Mouse (Mus musculus) hindbrain, embryonic 10.5 days (tissue): ENCODE results near the gene Mtrr. TPM values are rescaled to one million over a fixed set of nuclear protein-coding genes. Genes with fewer than 3 reads are reported as not detected.
A peak's percentile ranks its signal among the peaks of the same experiment; 100 is the strongest.

Experiments used
- DNase-seq: peaks from one replicate; pipeline ENCODE4 v3.0.0-alpha.2; 2017; ENCODE audit warnings: low spot score
- H3K27ac ChIP-seq: fragments of 300-500 bp; sonication (generic); 2 replicates; pipeline ENCODE4 v1.5.1; 2016; ENCODE audit warnings: mild to moderate bottlenecking, moderate library complexity
- H3K27me3 ChIP-seq: fragments of 300-500 bp; sonication (generic); 2 replicates; pipeline ENCODE4 v1.6.1; 2016; ENCODE audit warnings: mild to moderate bottlenecking; ENCODE audit not compliant: poor library complexity, insufficient read depth, severe bottlenecking
- H3K36me3 ChIP-seq: fragments of 300-500 bp; sonication (generic); 2 replicates; pipeline ENCODE4 v1.6.1; 2016; ENCODE audit warnings: mild to moderate bottlenecking, moderate library complexity
- H3K4me1 ChIP-seq: fragments of 300-500 bp; sonication (generic); replicated peaks from 2 replicates; pipeline ENCODE4 v1.6.1; 2016; ENCODE audit warnings: mild to moderate bottlenecking
- H3K4me3 ChIP-seq: fragments of 300-500 bp; sonication (generic); 2 replicates; pipeline ENCODE4 v1.5.1; 2016; ENCODE audit warnings: mild to moderate bottlenecking, moderate library complexity
- H3K9me3 ChIP-seq: fragments of 300-500 bp; sonication (generic); 2 replicates; pipeline ENCODE4 v1.6.1; 2016; ENCODE audit warnings: mild to moderate bottlenecking, moderate library complexity
- WGBS: fragments of 180-500 bp; shearing (Covaris S2); methylation state at CpG from one replicate; pipeline ENCODE4 v1.1.7; 2016; 5-methylcytosine and 5-hydroxymethylcytosine counted together
- polyA plus RNA-seq: library from polyadenylated mRNA; unstranded; fragments of >200 nt; fragmentation: Nextera tagmentation; extraction: Ambion mirVana; gene quantifications from 2 replicates; pipeline ENCODE4 v1.2.1, GENCODE M21; 2016

Mtrr gene
- polyA plus RNA-seq, result 21.2 and 22.0 TPM in 2 replicates

- Histone ChIP-seq H3K9me3 (no peaks in the 10 kb centered on the region), H3K27me3 (no peaks in the 10 kb centered on the region), H3K4me3 (peak within 1 kb of the TSS; percentile 75), H3K4me1 (peaks cover 17% of the 10 kb centered on the region), H3K36me3 (peaks cover 64% of the 10 kb centered on the region), H3K27ac (peak within 1 kb of the TSS; percentile 91)
- DNase-seq, result peak; percentile 98
- WGBS, result under 1% methylated on average over 81 of the region's 81 CpGs
Measured at GRCm38 (mm10) chr13:68581747-68582516, at the start of gene Mtrr, which contains the start of gene Fastkd3. Gene Mtrr, minus strand, starts transcription at chr13:68582149. Gene Fastkd3, plus strand, starts transcription at chr13:68582234.

DNA sequence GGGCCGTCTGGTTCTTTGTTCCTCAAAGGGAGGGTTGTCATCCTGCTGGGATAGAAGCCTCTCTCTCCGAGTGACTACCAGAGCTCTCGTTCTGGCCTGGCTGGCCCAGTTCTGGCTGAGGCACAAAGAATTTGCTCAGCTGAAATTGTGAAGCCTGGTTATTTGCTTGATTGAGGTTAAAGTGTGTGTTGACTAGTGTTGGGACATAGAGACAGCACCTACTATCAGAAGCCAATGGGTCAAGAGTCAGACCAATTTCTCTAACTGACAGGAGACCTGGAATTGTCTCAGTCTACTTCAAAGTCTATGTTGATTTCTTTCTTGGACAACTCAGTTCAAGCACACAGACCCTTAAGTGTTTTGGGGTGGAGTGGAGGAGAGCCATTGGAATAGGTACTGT, 45.1 kb upstream of the Mtrr start:
- WGBS, result 75% methylated on average over 3 of the region's 3 CpGs
- Histone ChIP-seq H3K36me3 (no peaks in the 10 kb centered on the region), H3K4me1 (no peaks in the 10 kb centered on the region), H3K27ac (no peak overlapping the region), H3K27me3 (no peaks in the 10 kb centered on the region), H3K4me3 (no peak overlapping the region), H3K9me3 (no peaks in the 10 kb centered on the region)
- no peak for DNase-seq

DNA sequence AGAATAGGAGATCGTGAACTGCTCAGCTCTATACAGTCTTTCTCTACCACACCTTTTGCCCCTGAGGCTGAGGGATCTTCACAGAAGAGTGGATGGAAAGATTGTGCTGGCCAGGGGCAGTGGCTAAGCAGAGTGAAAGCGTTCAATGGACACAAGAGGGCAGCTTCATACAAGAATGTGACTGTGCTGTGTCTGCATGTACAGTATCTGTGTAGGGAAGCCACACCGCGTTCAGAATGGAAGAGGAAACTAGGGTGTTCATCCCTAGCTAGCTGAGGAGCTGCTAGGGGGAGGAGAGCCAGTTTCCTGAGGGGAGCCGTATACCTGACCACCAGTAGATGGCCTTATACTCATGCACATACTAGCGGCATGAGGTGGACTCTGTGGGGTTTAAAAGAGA, 40.8 kb upstream of the Mtrr start:
- Histone ChIP-seq H3K27ac (no peak overlapping the region), H3K4me1 (no peaks in the 10 kb centered on the region), H3K4me3 (no peak overlapping the region), H3K27me3 (no peaks in the 10 kb centered on the region), H3K36me3 (no peaks in the 10 kb centered on the region), H3K9me3 (no peaks in the 10 kb centered on the region)
- WGBS, result 67% methylated on average over 6 of the region's 6 CpGs
- no peak for DNase-seq

DNA sequence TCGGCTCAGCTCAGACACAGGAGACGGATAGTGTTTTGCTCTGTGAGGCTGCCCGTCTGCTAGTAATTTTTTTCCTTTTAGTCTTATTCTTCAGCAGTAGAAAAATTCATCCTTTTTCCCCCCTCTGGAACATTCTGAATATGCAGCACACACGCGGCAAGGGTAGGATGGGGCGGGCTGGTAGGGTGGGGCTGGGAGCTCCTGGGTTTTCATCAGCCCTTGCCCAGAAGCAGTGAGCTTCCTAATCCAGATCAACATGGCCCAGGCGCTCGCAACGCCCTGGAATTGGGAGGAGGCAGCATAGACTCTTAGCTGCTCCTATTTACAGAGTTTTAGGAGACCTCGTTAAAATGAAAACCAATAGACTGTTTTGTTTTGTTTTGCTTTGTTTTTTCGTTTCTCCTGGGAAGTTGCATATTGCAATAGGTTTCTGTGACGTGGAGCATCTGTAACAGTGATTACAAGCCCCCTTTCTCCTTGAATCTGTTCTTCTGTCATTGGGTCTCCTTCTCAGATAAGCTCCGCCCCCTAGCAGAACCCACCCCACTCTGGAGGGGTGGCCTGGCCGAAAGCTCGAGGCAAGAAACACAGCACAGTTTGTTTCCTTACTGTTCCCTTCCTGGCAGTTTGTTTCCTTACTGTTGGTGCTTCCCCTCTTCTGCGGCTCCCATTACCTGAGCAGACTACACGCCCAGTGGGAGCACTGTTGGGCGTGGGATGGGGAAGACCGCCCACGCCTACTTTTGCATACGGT, 25.9 kb upstream of the Mtrr start:
- 62% methylated on average over 21 of the region's 21 CpGs for WGBS
- H3K4me1 ChIP-seq, result peaks cover 14% of the 10 kb centered on the region; the same call in 1 of the 2 replicates
- no peaks in the 10 kb centered on the region for H3K9me3 ChIP-seq
- no peak overlapping the region for H3K27ac ChIP-seq
- H3K36me3 ChIP-seq, result no peaks in the 10 kb centered on the region
- peaks cover 11% of the 10 kb centered on the region; the same call in 1 of the 2 replicates for H3K27me3 ChIP-seq
- H3K4me3 ChIP-seq, result no peak overlapping the region
- no peak for DNase-seq

DNA sequence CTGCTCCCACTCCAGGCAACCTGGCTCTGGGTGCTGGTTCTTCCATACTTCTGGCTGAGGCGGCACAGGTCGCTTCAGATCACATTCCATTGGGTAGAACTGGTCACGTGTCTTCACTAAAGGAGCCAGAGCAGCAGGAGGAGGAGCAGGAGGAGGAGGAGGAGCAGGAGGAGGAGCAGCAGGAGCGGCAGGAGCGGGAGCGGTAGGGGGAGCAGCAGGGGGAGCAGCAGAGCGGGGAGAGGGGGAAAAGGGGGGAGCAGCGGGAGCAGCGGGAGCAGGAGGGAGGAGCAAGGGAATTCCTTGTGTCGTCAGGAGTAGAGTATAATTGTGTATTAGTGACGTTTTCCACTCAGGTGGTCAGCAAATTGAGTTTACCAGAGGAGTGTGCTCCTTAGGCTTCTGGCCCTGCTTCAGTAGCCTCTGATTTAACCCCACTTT, 23.8 kb upstream of the Mtrr start:
- H3K4me3 ChIP-seq, result peak overlapping the region; percentile 43
- 1% methylated on average over 11 of the region's 11 CpGs for WGBS
- no peaks in the 10 kb centered on the region for H3K9me3 ChIP-seq
- peak; percentile 64 for DNase-seq
- peaks cover 9% of the 10 kb centered on the region; the same call in 1 of the 2 replicates for H3K4me1 ChIP-seq
- 0 out of 2 replicates have a peak overlapping the region, but pooled peaks have one; percentile 25 for H3K27ac ChIP-seq
- peaks cover 10% of the 10 kb centered on the region; the same call in 1 of the 2 replicates for H3K27me3 ChIP-seq
- H3K36me3 ChIP-seq, result no peaks in the 10 kb centered on the region

DNA sequence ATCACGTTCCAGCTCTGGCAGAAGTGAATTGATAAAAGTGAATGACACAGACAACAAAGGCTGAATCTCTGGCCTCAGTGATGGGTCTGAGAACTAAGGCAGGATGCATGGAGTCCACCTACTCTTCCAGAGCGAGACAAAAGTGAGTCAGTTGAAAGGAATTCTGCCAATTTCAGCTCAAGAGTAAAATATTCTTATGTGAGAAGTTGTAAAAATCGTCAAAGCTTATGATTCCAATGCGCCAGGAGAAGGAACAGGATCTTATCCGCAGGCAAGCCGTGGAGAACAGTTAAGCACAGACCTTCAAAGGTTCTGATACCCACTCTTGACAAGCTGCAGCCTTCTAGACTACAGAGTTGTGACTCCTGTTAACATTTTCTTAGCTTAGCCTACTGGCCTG, 21.1 kb upstream of the Mtrr start:
- no peak for DNase-seq
- WGBS, result 77% methylated on average over 6 of the region's 6 CpGs
- no peak overlapping the region for H3K4me3 ChIP-seq
- no peaks in the 10 kb centered on the region for H3K36me3 ChIP-seq
- no peak overlapping the region for H3K27ac ChIP-seq
- H3K9me3 ChIP-seq, result no peaks in the 10 kb centered on the region
- peaks cover 6% of the 10 kb centered on the region; the same call in 1 of the 2 replicates for H3K4me1 ChIP-seq
- 0 out of 2 replicates have a peak, but pooled peaks cover 3% of the 10 kb centered on the region for H3K27me3 ChIP-seq

DNA sequence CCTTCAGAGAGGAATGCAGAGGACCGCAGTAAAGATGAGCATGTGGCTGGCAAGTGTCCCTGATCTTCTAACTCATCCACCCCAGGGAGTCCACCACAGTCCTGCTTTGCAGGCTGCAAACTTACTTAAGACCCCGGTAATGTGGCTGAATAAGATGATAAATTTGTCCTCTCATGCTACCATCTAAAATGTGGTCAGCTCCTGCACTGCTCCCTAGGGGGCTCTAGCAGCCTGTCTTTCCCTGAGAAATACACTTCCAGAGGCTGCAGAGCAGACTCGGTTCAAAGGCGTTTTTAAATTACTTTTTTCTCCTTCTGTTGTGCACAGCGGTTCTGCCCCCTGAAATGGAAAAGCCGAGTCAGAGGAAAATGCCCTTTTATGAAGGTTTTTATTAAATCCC, 19.2 kb upstream of the Mtrr start:
- no peaks in the 10 kb centered on the region for H3K9me3 ChIP-seq
- 0 out of 2 replicates have a peak, but pooled peaks cover 5% of the 10 kb centered on the region for H3K27me3 ChIP-seq
- 30% methylated on average over 6 of the region's 6 CpGs for WGBS
- no peak overlapping the region for H3K27ac ChIP-seq
- no peak for DNase-seq
- no peaks in the 10 kb centered on the region for H3K36me3 ChIP-seq
- no peak overlapping the region for H3K4me3 ChIP-seq
- peaks cover 10% of the 10 kb centered on the region; the same call in 1 of the 2 replicates for H3K4me1 ChIP-seq

- Histone ChIP-seq H3K4me1 (peaks cover 4% of the 10 kb centered on the region; the same call in 1 of the 2 replicates), H3K36me3 (peaks cover 12% of the 10 kb centered on the region), H3K9me3 (no peaks in the 10 kb centered on the region), H3K4me3 (no peak overlapping the region), H3K27ac (no peak overlapping the region), H3K27me3 (0 out of 2 replicates have a peak, but pooled peaks cover 5% of the 10 kb centered on the region)
- no peak for DNase-seq
Measured at GRCm38 (mm10) chr13:68598953-68599352, 17.0 kb upstream of the Mtrr start.

- Histone ChIP-seq H3K9me3 (no peaks in the 10 kb centered on the region), H3K4me3 (peak overlapping the region; percentile 40), H3K4me1 (peaks cover 4% of the 10 kb centered on the region; the same call in 1 of the 2 replicates), H3K36me3 (peaks cover 19% of the 10 kb centered on the region), H3K27me3 (0 out of 2 replicates have a peak, but pooled peaks cover 5% of the 10 kb centered on the region), H3K27ac (no peak overlapping the region)
- DNase-seq, result no peak
- WGBS, result 10% methylated on average over 13 of the region's 13 CpGs
Measured at GRCm38 (mm10) chr13:68597667-68598066, 15.7 kb upstream of the Mtrr start.

GRCm38 (mm10) chr13:68597199-68597598, 15.2 kb upstream of the Mtrr start, which contains the start of gene 1700001L19Rik:
Gene 1700001L19Rik, plus strand, starts transcription at chr13:68597421.
- WGBS, result 12% methylated on average over 10 of the region's 10 CpGs
- no peak for DNase-seq
- Histone ChIP-seq H3K36me3 (peaks cover 24% of the 10 kb centered on the region), H3K9me3 (0 out of 2 replicates have a peak, but pooled peaks cover 3% of the 10 kb centered on the region), H3K4me1 (peaks cover 4% of the 10 kb centered on the region; the same call in 1 of the 2 replicates), H3K27ac (no peak within 1 kb of the TSS), H3K4me3 (peak within 1 kb of the TSS; percentile 40), H3K27me3 (0 out of 2 replicates have a peak, but pooled peaks cover 5% of the 10 kb centered on the region)

DNA sequence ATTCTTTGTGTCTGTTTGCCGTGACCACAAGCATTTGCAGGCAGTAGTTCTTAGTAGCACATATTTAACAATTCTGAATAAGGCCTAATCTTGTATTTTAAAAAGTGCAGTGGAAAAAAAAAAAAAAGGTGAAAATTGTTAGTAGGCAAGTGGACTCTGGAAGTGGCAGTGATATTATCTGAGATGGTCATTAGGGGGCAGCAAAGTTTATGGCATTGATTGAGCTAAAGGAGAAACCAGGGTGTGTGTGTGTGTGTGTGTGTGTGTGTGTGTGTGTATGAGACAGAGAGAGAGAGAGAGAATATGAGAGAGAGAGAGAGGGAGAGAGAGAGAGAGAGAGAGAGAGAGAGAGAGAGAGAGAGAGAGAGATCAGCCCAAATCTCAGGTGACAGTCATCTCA, 11.8 kb upstream of the Mtrr start:
- Histone ChIP-seq H3K36me3 (peaks cover 58% of the 10 kb centered on the region), H3K4me3 (no peak overlapping the region)

GRCm38 (mm10) chr13:68588352-68588751, 6.4 kb upstream of the Mtrr start:
- H3K4me1 ChIP-seq, result 0 out of 2 replicates have a peak, but pooled peaks cover 4% of the 10 kb centered on the region
- H3K4me3 ChIP-seq, result no peak overlapping the region
- H3K9me3 ChIP-seq, result 0 out of 2 replicates have a peak, but pooled peaks cover 3% of the 10 kb centered on the region
- H3K27ac ChIP-seq, result no peak overlapping the region
- peaks cover 100% of the 10 kb centered on the region for H3K36me3 ChIP-seq
- H3K27me3 ChIP-seq, result no peaks in the 10 kb centered on the region
- DNase-seq, result no peak

More for the DNA sequence above, 11.8 kb upstream of the Mtrr start:
- no peak for DNase-seq
- 0 out of 2 replicates have a peak, but pooled peaks cover 3% of the 10 kb centered on the region for H3K9me3 ChIP-seq
- no peak overlapping the region for H3K27ac ChIP-seq
- H3K27me3 ChIP-seq, result 0 out of 2 replicates have a peak, but pooled peaks cover 5% of the 10 kb centered on the region
- 83% methylated on average over 1 of the region's 1 CpGs for WGBS
- H3K4me1 ChIP-seq, result peaks cover 4% of the 10 kb centered on the region; the same call in 1 of the 2 replicates
